Mouse (Mus musculus) neutrophil, adult 83 days (primary cell): ENCODE data around the gene Smim15. TPM values are rescaled to one million over a fixed set of nuclear protein-coding genes. Genes with fewer than 3 reads are reported as not detected.

Experiments
- total RNA-seq, 2 experiments: library from RNA; stranded (reverse); gene quantifications; one replicate each; pipeline ENCODE4 v1.2.4; 2023

The Smim15 gene
- total RNA-seq, result 10 to 100 TPM; 22.0 to 25.2 TPM

DNA sequence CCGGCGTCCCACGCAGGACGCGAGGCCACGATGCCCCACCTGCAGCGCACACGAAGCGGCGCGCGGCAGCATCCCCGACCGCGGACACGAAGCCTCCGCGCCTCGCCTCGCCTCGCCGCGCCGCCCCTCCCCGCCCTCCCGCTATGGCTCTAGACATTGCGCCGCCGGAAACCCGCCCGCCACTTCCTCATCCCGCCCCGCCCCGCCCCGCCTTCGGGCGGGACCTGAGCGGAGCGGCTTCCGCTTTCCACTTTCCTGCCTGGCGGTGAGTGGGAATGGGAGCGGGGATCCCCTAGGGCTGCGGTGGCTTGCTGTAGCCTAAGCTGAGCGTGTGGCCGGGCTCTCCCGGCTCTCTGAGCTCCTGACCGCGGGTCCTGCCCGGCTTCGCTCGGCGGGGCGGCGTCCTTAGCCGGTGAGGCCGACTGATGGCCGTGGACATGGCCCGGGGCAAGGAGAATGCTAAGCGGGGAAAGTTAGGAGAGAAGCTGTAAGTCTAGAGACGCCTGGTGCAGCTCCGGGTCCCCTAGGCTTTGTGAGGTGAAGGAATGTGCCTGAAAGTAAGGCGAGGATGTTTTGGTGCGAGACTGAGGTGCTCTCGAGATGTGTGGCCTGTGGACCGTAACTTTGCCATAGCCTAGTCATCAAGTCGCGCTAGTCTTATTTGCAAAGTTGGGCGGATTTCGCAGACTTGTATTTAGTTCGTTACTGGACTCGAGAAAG lies at the start of gene Smim15:
Smim15 (plus strand) TSS at position 225 of the 720 bp plus-strand sequence.

Other genes with a start within 250 kb of the Smim15 start
- gene Ndufaf2, start 114.2 kb downstream of the Smim15 start, total RNA-seq, result 1 to 10 TPM; 2.9 to 3.7 TPM
- gene Ercc8, start 114.3 kb downstream of the Smim15 start, total RNA-seq, result 1 to 10 TPM; 6.6 to 8.0 TPM
- gene Elovl7, start 170.0 kb downstream of the Smim15 start, total RNA-seq, result 1 to 10 TPM; 5.2 to 5.7 TPM